Mouse (Mus musculus) right cerebral cortex, postnatal 14 days (tissue): ENCODE results near the gene Apom.
A peak's percentile ranks its signal among the peaks of the same experiment; 100 is the strongest.

Source experiments
- DNase-seq: peaks from one replicate; pipeline ENCODE4 v3.0.0; 2022

Apom gene

DNA sequence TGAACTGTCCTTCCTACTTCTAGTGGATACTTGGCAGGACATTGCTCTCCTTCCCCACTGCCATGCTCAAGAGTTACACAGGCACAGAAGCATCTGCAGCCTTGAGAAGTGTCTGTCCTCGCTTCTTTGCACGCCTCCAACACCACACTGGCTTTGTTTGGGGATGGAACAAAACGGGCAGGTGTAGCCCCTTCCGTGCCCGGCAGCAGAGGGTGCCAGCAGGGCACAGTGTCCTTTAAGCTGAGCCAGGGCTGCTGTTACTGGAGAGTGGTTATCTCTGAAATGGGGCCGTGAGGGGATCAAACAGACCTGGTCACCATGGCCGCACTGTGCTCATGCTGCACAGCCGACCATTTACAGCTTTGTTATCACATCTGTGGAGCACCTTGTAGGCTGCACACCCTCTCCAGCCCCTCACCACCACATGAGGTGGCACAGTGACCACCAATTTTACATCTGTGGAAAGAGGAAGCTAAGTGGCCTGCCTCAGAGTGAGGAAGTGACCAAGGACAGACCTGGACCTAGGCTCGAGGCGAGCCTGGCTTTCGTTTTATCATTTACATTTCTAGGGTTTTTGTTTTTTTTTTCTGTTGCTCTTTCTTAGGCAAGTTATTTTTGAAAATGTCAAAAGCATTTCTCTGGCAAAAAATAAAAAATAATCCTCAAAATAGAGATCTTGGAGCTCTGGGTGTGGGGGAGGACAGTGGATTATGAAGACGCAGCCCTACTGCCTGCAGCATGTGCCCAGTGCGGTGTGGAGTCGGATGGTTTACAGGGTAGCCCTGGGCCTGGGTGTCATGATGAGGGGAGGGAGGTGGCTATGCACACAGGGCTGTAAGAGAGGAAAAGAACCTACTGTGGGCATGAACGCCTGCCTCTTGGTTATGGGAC is 37.1 kb downstream of the Apom start:
- DNase-seq: no peak

DNA sequence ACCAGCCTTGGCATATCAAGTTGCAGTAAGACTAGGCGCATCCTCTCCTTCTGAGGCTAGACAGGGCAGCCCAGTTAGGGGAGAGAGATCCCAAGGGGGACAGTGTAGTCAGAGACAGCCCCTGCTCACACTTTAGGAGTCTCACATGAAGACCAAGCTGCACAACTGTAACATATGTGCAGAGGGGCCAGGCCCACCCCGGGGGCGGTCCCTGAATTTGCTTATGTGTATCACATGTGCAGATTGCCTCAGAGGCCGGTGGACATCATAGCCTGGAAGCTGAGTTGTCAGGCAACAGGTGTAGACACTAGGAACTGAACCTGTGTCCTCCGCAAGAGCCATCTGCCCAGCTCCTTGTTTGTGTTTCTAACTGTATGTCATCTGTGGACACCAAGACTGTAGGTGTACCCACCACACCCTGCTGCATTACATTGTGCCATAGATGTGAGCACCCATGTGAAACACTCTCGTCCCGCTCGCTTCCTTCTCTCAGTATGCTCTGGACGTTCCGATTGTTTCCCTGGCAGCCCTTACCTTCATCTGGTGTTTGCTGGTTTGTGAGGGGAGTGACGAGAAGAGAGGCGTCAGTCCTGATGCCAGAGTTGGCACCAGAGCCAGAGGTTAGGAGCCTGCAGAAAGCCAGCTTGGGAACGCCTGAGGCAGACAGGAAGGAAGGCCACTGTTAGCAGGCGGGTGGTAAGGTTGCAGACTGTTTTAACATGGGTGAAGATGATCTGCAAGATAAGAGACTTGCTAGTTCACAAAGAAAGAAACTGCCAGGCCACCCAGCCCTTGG is 39.2 kb downstream of the Apom start:
- DNase-seq: no peak

DNA sequence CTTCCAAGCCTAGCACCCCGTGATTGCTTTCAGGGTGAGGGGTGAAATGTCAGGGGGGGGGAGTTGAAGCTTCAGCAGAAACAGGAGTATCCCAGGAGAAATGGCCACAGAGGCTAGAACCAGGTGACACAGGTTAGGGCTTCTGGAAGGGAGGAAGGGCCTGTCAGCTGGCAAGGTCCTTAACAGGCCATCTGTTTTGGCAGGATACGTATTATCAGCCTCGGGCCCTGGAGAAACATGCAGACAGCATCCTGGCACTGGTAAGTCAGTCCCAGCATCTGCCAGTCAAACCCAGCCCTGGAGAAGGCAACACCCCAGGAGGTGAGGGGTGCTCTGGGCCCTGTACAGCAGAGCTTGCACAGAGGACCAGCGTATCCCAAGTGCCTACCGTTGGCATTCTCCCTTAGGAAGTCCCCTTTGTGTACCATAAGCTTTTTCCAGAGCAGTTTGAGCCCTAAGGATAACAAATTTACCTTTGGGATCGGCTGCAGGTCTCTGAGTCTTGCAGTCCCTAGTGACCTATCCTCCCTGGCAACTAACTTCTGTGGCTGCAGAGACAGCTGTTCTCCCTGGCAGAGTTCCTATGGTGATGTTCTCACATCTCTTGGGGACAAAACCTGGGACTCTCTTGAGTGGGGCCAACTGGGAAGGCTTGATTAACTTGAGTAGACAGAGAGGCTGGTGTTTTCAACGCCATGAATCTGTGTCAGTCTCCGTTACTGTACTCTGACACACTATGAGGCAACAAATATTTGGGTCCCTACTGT is 41.5 kb downstream of the Apom start:
- DNase-seq: no peak

DNA sequence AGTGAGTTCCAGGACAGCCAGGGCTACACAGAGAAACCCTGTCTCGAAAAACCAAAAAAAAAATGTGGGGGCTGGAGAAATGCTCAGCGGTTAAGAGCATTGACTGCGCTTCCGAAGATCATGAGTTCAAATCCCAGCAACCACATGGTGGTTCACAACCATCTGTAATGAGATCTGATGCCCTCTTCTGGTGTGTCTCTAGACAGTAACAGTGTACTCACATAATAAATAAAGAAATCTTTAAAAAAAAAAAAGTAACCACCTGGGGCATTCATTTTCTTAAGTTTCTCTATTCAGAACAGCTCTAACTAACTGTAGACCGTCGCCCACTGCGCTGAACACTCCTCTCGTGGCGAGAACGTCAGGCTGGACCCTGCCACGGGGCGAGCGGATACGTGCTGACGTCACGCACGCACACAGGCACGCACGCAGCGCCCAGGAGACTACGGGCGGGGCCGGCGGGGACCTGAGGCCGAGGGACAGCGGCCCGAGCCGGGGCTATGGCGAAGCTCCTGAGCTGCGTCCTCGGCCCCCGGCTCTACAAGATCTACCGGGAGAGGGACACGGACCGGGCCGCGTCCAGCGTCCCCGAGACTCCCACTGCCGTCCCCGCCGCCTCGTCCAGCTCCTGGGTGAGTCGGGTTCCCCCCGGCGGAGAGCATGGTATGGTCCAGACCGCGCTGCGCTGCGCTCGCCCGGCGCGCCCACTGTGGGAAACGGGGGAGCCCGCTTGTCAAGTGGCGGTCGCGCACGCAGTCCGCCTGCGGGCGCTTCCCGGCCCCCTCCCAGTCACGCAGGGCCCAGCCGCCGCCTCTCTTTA is 42.8 kb downstream of the Apom start, which contains the start of gene Abhd16a:
Gene Abhd16a, plus strand, starts transcription at position 439 of the 820 bp plus-strand sequence.
- peak; percentile 93 for DNase-seq

DNA sequence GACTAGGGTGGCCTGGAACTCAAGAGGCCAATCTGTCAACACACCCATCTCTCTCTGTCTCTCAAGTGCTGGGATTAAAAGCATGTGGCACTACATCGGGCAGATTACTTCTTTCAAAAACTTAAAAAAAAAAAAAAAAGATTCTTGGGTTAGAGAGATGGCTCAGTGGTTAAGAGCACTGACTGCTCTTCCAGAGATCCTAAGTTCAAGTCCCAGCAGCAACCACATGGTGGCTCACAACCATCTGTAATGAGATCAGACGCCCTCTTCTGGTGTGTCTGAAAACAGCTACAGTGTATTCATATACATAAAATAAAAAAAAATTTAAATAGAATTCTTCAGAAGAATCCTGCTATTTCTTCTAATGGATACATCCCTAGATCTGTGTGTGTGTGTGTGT is 43.7 kb downstream of the Apom start:
- DNase-seq: no peak

DNA sequence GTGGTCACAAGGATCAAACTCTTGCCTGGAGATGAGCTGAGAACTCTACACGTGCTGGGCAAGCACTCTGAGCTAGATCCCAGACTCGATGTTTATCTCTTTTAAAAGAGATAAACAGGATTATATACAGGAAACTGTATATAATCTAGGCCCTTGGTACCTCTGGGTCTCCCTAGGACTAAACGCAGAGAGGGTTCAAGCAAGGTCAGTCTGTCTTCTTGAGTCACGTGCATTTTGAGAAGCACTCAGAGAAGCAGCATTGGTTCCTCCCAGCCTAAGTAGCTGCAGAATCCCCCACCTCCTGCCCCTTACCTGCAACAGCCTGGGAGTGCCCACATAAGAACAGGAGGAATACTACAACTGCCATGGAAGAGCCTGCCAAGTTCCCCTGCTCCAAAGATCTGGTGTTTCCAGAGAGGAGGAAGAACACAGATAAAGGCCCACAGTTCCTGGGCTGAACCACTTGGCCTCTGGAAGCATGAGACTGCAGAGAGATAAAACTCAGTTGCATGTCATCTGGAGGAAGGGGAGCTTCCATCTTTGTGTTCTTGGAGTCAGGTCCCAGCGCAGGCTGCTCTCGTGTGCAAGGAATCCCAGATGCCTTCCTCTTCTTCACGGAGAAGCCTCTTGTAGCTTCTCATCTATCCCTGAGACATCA is 46.5 kb downstream of the Apom start, which contains the start of gene Ly6g6f:
Gene Ly6g6f, minus strand, starts transcription at position 403 of the 658 bp plus-strand sequence.
- no peak for DNase-seq

DNA sequence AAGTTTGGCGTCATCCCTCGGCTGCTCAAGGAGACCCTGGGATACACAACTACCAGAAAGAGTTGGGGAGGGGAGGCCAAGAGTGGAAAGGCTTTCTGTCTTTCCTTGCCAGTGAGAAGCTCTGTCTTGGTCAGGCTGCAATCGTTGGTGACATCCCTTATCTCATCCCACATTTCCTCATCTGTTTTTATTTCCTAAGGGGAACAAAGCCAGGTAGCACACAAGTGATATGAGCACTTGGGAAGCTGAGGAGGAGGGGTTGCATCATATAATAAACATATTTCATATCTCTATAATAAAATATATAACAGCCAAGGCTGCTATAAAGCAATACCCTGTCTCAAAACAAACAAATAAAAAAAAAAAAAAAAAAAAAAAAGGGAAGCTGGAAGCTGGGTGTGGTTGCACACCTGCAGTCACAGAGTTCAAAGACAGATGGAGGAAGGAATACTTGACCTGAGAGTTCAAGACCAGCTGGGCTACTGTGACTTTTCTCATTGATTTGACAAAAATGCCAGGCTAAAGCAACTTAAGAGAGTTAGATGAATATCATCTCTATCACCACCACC is 47.8 kb downstream of the Apom start:
- DNase-seq: no peak

DNA sequence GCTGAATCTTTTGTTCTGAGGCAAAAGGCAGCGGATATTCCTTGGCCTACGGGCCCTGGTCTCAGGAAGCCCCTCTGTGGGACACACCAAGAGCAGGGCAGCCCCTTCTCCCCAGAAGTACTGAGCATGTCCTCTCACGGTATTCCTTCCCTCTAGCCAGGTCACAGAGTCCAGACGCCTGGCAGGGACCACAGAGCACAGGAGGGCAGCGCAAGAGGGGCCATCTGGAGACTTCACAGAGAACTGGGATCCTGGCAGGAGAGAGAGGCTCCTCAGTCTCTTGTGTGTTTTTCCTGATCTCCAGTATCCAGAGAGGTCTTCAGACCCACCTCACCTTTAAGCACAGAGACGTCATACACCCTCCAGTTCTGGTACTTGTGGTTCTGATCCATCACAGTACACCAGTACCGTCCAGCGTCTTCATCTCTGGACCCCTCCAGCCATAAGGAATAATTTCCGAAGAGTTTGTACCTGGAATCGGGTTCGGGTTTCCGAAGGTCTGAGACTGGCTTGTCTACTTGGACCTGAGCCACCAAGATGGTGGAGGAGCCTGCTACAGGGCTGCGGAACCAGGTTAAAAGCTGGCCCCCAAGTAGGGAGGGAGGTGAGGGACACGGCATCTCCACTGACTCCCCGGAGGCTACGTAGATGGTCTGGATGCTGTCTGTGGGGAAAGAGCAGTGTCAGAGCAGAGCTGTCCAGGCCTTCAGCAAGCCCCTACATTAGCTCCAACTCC is 48.8 kb downstream of the Apom start:
- no peak for DNase-seq

DNA sequence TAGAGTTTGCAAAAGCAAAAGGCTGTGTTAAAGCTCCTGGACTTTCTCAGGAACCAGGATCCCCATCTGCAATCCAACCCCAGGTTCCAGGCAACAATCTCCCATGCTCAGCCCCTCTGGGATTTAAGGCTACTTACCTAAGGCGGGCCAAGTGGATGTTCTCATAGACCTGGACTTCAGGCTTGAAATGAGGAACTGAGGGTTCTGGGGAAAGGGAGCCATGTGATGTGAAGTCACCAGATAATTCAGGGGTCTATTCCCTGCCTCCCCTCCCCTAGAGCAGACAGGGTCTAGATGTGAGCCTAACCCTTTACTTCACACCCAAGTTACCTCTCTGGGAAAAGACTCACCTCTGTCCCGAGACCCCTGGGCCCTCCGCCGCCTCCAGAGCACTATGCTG is 51.1 kb downstream of the Apom start:
- DNase-seq: no peak

DNA sequence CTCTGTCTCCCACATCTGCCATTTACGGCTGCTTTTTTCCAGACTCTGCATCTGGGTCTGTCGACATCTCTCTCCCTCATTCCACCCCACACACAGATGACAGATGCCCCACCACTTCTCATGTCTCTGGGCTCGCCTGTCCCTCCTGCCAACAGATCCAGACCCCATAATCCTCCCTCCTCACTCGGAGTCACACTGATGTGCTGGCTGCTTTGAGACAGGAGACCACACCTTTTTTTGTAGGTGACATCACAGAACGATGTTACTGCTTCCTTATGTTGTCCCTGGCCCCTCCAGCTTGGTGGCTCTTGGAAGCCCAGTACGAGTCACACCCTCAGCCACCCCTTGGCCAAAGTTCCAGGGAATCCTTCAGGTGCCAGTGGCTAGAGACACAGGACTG is 51.6 kb downstream of the Apom start:
- no peak for DNase-seq

DNA sequence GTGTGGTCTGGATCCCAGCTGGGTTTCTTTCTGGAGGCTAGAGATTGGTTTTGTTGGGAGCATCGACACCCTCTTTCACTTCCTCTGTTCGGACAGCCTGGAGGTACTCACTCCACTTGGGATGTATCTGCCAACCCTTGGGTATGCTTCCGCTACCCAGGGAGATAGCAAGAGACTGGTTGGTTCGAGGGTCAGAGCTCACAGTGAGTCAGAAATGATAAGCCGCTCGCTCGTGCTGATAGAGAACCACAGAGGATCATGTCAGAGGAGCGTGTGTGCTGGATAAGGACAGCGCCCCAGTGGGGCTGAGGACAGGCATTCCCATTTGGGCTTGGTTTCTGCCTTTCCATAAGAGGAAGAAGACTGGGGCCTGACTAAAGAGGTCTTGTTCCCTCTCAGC is 52.1 kb downstream of the Apom start:
- DNase-seq: no peak
